Mouse (Mus musculus): ENCODE measurements around the gene Rnf38. TPM values are rescaled to one million over a fixed set of nuclear protein-coding genes. Genes with fewer than 3 reads are reported as not detected.

Rnf38 gene
- total RNA-seq, 1 experiment = 19.6 TPM

- H3K27ac ChIP-seq (ENCODE audit: insufficient read depth, low read depth, low read length, poor library complexity, severe bottlenecking) = no peak overlapping the region
- H3K9ac ChIP-seq (ENCODE audit: insufficient read depth, low read depth, low read length, poor library complexity, severe bottlenecking) = no peak overlapping the region
- H3K4me1 ChIP-seq (ENCODE audit: control insufficient read depth in 2 of 2, insufficient read depth in 2 of 2, low read length in 2 of 2, poor library complexity in 1 of 2) = no peaks in the 10 kb centered on the region
- H3K9me3 ChIP-seq (ENCODE audit: control insufficient read depth, insufficient read depth, low read depth, low read length) = no peaks in the 10 kb centered on the region
- peaks cover 2% of the 10 kb centered on the region; the same call in 1 of the 2 replicates for H3K36me3 ChIP-seq (ENCODE audit: control insufficient read depth, insufficient read depth, low read length, poor library complexity, severe bottlenecking)
- H3K4me3 ChIP-seq (ENCODE audit: insufficient read depth in 1 of 2, low read depth in 1 of 2, low read length in 2 of 2, poor library complexity in 1 of 2, severe bottlenecking in 1 of 2) = no peak overlapping the region
- peak; percentile 41 for DNase-seq (ENCODE audit: low read depth, low spot score)
- in situ Hi-C loops (cut with MboI; ENCODE audit: low sequenced_read_pairs in 2 of 2, unreplicated experiment in 2 of 2) = no loop called here
- TF ChIP-seq ZC3H11A (IDR thresholded peaks at IDR 0.05; ENCODE audit: borderline replicate concordance, low read depth, low read length) (no peak), ZNF384 (IDR thresholded peaks at IDR 0.05; ENCODE audit: low read depth, low read length) (no peak), HCFC1 (IDR thresholded peaks at IDR 0.05; ENCODE audit: borderline replicate concordance, insufficient read depth, low read length) (no peak), MAFK (IDR thresholded peaks at IDR 0.05; ENCODE audit: insufficient read depth, low read depth, low read length) (no peak), CHD2 (IDR thresholded peaks at IDR 0.05; ENCODE audit: low read depth, low read length) (no peak)
Measured at GRCm38 (mm10) chr4:44119410-44120201, 114.0 kb downstream of the Rnf38 start.

- in situ Hi-C loops (cut with MboI; ENCODE audit: low sequenced_read_pairs in 2 of 2, unreplicated experiment in 2 of 2) = no loop called here
- no peak for DNase-seq (ENCODE audit: low read depth, low spot score)
- Histone ChIP-seq H3K4me3 (ENCODE audit: insufficient read depth in 1 of 2, low read depth in 1 of 2, low read length in 2 of 2, poor library complexity in 1 of 2, severe bottlenecking in 1 of 2) (no peak overlapping the region), H3K27ac (ENCODE audit: insufficient read depth, low read depth, low read length, poor library complexity, severe bottlenecking) (no peak overlapping the region), H3K9ac (ENCODE audit: insufficient read depth, low read depth, low read length, poor library complexity, severe bottlenecking) (no peak overlapping the region), H3K36me3 (ENCODE audit: control insufficient read depth, insufficient read depth, low read length, poor library complexity, severe bottlenecking) (no peaks in the 10 kb centered on the region), H3K9me3 (ENCODE audit: control insufficient read depth, insufficient read depth, low read depth, low read length) (no peaks in the 10 kb centered on the region), H3K4me1 (ENCODE audit: control insufficient read depth in 2 of 2, insufficient read depth in 2 of 2, low read length in 2 of 2, poor library complexity in 1 of 2) (peaks cover 0 to 5% of the 10 kb centered on the region in 2 experiments; a peak in 1 of 4 replicates)
- TF ChIP-seq ZC3H11A (IDR thresholded peaks at IDR 0.05; ENCODE audit: borderline replicate concordance, low read depth, low read length) (no peak), MAFK (IDR thresholded peaks at IDR 0.05; ENCODE audit: insufficient read depth, low read depth, low read length) (no peak), CHD2 (IDR thresholded peaks at IDR 0.05; ENCODE audit: low read depth, low read length) (no peak), HCFC1 (IDR thresholded peaks at IDR 0.05; ENCODE audit: borderline replicate concordance, insufficient read depth, low read length) (no peak), ZNF384 (IDR thresholded peaks at IDR 0.05; ENCODE audit: low read depth, low read length) (no peak)
Measured at GRCm38 (mm10) chr4:44115046-44115445, 118.5 kb downstream of the Rnf38 start.

- no peaks in the 10 kb centered on the region for H3K36me3 ChIP-seq (ENCODE audit: control insufficient read depth, insufficient read depth, low read length, poor library complexity, severe bottlenecking)
- TF ChIP-seq ZNF384 (IDR thresholded peaks at IDR 0.05; ENCODE audit: low read depth, low read length) (no peak), MAFK (IDR thresholded peaks at IDR 0.05; ENCODE audit: insufficient read depth, low read depth, low read length) (no peak), CHD2 (IDR thresholded peaks at IDR 0.05; ENCODE audit: low read depth, low read length) (no peak), ZC3H11A (IDR thresholded peaks at IDR 0.05; ENCODE audit: borderline replicate concordance, low read depth, low read length) (no peak), HCFC1 (IDR thresholded peaks at IDR 0.05; ENCODE audit: borderline replicate concordance, insufficient read depth, low read length) (no peak)
- peaks cover 0 to 5% of the 10 kb centered on the region in 2 experiments; a peak in 1 of 4 replicates for H3K4me1 ChIP-seq (ENCODE audit: control insufficient read depth in 2 of 2, insufficient read depth in 2 of 2, low read length in 2 of 2, poor library complexity in 1 of 2)
- no peaks in the 10 kb centered on the region for H3K9me3 ChIP-seq (ENCODE audit: control insufficient read depth, insufficient read depth, low read depth, low read length)
- H3K9ac ChIP-seq (ENCODE audit: insufficient read depth, low read depth, low read length, poor library complexity, severe bottlenecking) = no peak overlapping the region
- in situ Hi-C loops (cut with MboI; ENCODE audit: low sequenced_read_pairs in 2 of 2, unreplicated experiment in 2 of 2) = no loop called here
- no peak overlapping the region for H3K4me3 ChIP-seq (ENCODE audit: insufficient read depth in 1 of 2, low read depth in 1 of 2, low read length in 2 of 2, poor library complexity in 1 of 2, severe bottlenecking in 1 of 2)
- no peak for DNase-seq (ENCODE audit: low read depth, low spot score)
- no peak overlapping the region for H3K27ac ChIP-seq (ENCODE audit: insufficient read depth, low read depth, low read length, poor library complexity, severe bottlenecking)
Measured at GRCm38 (mm10) chr4:44113393-44114138, 120.0 kb downstream of the Rnf38 start.

- peaks cover 0 to 5% of the 10 kb centered on the region in 2 experiments; a peak in 1 of 4 replicates for H3K4me1 ChIP-seq (ENCODE audit: control insufficient read depth in 2 of 2, insufficient read depth in 2 of 2, low read length in 2 of 2, poor library complexity in 1 of 2)
- H3K4me3 ChIP-seq (ENCODE audit: insufficient read depth in 1 of 2, low read depth in 1 of 2, low read length in 2 of 2, poor library complexity in 1 of 2, severe bottlenecking in 1 of 2) = no peak overlapping the region
- no peak for DNase-seq (ENCODE audit: low read depth, low spot score)
- TF ChIP-seq ZNF384 (IDR thresholded peaks at IDR 0.05; ENCODE audit: low read depth, low read length) (no peak), HCFC1 (IDR thresholded peaks at IDR 0.05; ENCODE audit: borderline replicate concordance, insufficient read depth, low read length) (no peak), CHD2 (IDR thresholded peaks at IDR 0.05; ENCODE audit: low read depth, low read length) (no peak), ZC3H11A (IDR thresholded peaks at IDR 0.05; ENCODE audit: borderline replicate concordance, low read depth, low read length) (no peak), MAFK (IDR thresholded peaks at IDR 0.05; ENCODE audit: insufficient read depth, low read depth, low read length) (no peak)
- H3K27ac ChIP-seq (ENCODE audit: insufficient read depth, low read depth, low read length, poor library complexity, severe bottlenecking) = no peak overlapping the region
- no peaks in the 10 kb centered on the region for H3K36me3 ChIP-seq (ENCODE audit: control insufficient read depth, insufficient read depth, low read length, poor library complexity, severe bottlenecking)
- H3K9me3 ChIP-seq (ENCODE audit: control insufficient read depth, insufficient read depth, low read depth, low read length) = no peaks in the 10 kb centered on the region
- in situ Hi-C loops (cut with MboI; ENCODE audit: low sequenced_read_pairs in 2 of 2, unreplicated experiment in 2 of 2) = no loop called here
- H3K9ac ChIP-seq (ENCODE audit: insufficient read depth, low read depth, low read length, poor library complexity, severe bottlenecking) = no peak overlapping the region
Measured at GRCm38 (mm10) chr4:44112741-44113140, 120.8 kb downstream of the Rnf38 start.
